In the genomic region with DNA sequence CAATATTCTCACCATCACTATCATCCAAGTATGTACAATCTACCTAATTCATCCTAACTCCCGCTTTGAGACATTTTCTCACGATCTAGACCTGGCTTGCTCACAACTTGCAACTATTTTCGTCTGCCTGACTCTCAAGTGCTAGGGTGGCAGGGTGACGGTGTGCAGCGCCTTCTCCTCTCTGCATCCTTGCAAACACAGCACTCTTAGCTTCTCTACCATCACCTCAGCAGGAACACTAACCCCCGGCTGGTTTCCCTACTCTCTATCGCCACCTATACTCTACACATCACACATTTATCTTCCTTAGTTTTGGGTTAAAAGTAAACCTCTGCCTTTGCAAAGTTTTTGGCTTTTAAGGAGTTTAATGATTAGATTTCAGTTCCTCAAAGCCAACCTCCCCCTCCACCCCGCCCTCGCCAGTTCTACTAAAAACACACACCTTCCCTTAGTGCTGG, we compare ENCODE assay signal across 8 mouse cellular contexts.
DNase-seq lines count a peak whose midpoint lies in the region; ATAC-seq lines count a peak whose summit lies in the region.

No protein-coding gene starts in this region.

- peak; percentile 94 for DNase-seq in heart, adult 11 months
- DNase-seq in heart, postnatal 25 days (ENCODE audit: low spot score): no peak
- DNase-seq in c-Kit-positive CD71-positive TER-119-positive erythroid progenitor cells, embryonic 14.5 days (ENCODE audit: low spot score): peak; percentile 55
- peak; percentile 31 for DNase-seq in left cerebral cortex, postnatal 4 days
- DNase-seq in mesoderm, embryonic 11.5 days (ENCODE audit: low read depth, low spot score): peak; percentile 57
- DNase-seq in spleen, postnatal 14 days (ENCODE audit: low spot score in 2 of 2): peak; percentile 11 to 25

- H3K27me3 ChIP-seq in forebrain, embryonic 16.5 days (replicated peaks; ENCODE audit: control insufficient read depth, insufficient read depth, low read length): no peaks in the 10 kb centered on the region
- no peaks in the 10 kb centered on the region for H3K27me3 ChIP-seq in hindbrain, embryonic 15.5 days

- no peak overlapping the region for H3K27ac ChIP-seq in forebrain, embryonic 16.5 days (ENCODE audit: low read length)
- H3K27ac ChIP-seq in hindbrain, embryonic 15.5 days (replicated peaks): 0 out of 2 replicates have a peak overlapping the region, but pooled peaks have one; percentile 5

- H3K9me3 ChIP-seq in forebrain, embryonic 16.5 days (ENCODE audit: control insufficient read depth, low read length): no peaks in the 10 kb centered on the region
- no peaks in the 10 kb centered on the region for H3K9me3 ChIP-seq in hindbrain, embryonic 15.5 days

- no peak overlapping the region for H3K4me3 ChIP-seq in forebrain, embryonic 16.5 days (replicated peaks; ENCODE audit: low read length)
- no peak overlapping the region for H3K4me3 ChIP-seq in hindbrain, embryonic 15.5 days

- no peaks in the 10 kb centered on the region for H3K36me3 ChIP-seq in forebrain, embryonic 16.5 days (ENCODE audit: control insufficient read depth, insufficient read depth)
- peaks cover 5% of the 10 kb centered on the region for H3K36me3 ChIP-seq in hindbrain, embryonic 15.5 days

- whole genome bisulfite sequencing in forebrain, embryonic 16.5 days: 27% methylated on average over 9 of the region's 9 CpGs
- WGBS in hindbrain, embryonic 15.5 days: 34% methylated on average over 9 of the region's 9 CpGs

- H3K9ac ChIP-seq in forebrain, embryonic 16.5 days (replicated peaks; ENCODE audit: low read depth, low read length): no peak overlapping the region
- no peak overlapping the region for H3K9ac ChIP-seq in hindbrain, embryonic 15.5 days

- 0 out of 2 replicates have a peak, but pooled peaks have one; percentile 22 for ATAC-seq in forebrain, embryonic 16.5 days
- no peak for ATAC-seq in hindbrain, embryonic 15.5 days (ENCODE audit: low FRiP score, low read depth)

- H3K4me2 ChIP-seq in forebrain, embryonic 16.5 days (ENCODE audit: low read length): no peak overlapping the region
- H3K4me2 ChIP-seq in hindbrain, embryonic 15.5 days: 0 out of 2 replicates have a peak overlapping the region, but pooled peaks have one; percentile 18

- intact Hi-C loops in heart, postnatal 25 days (cut with DNase I): loop anchor here (5.0 kb wide), 2 partner anchors 75 to 100 kb away; no protein-coding TSS in a partner anchor
- intact Hi-C loops in left cerebral cortex, postnatal 4 days (cut with DNase I): loop anchor here (5.0 to 10.0 kb wide), 3 partner anchors 73 to 180 kb away; no protein-coding TSS in a partner anchor

- peaks cover 32% of the 10 kb centered on the region for H3K4me1 ChIP-seq in forebrain, embryonic 16.5 days (replicated peaks; ENCODE audit: control insufficient read depth, insufficient read depth, low read length)
- peaks cover 33% of the 10 kb centered on the region for H3K4me1 ChIP-seq in hindbrain, embryonic 15.5 days (replicated peaks)
